Mouse (Mus musculus) olfactory bulb, adult 2 months (tissue): ENCODE results near the gene Gm49388.
A peak's percentile ranks its signal among the peaks of the same experiment; 100 is the strongest.

Experiments
- CTCF ChIP-seq: fragments of 200-500 bp; IDR thresholded peaks from 2 replicates; pipeline ENCODE4 v1.5.1; 2012; ENCODE audit warnings: low read depth, mild to moderate bottlenecking, low read length, moderate library complexity; ENCODE audit not compliant: insufficient read depth
- POLR2A ChIP-seq: fragments of 200-500 bp; IDR thresholded peaks from 2 replicates; pipeline ENCODE4 v1.6.1; 2012; ENCODE audit warnings: mild to moderate bottlenecking, low read depth, low read length, moderate library complexity; ENCODE audit not compliant: insufficient read depth

- TF ChIP-seq POLR2A = 0 out of 2 replicates have a peak, but pooled peaks have one; percentile 52
- no peak for TF ChIP-seq CTCF
Observed at GRCm38 (mm10) chr7:127769651-127770038, 15.8 kb upstream of the Gm49388 start, which contains the start of gene Orai3.
